Mouse (Mus musculus): ENCODE data around the gene Wnt10b.

GRCm38 (mm10) chr15:98796803-98797595, 19.0 kb upstream of the Wnt10b start:
- no peak for TF ChIP-seq EP300 (IDR thresholded peaks at IDR 0.05; ENCODE audit: low read depth)
- TF ChIP-seq CTCF (IDR thresholded peaks at IDR 0.05; ENCODE audit: low read depth): no peak
